Mouse (Mus musculus) testis, adult 2 months (tissue): ENCODE results near the gene Gm45062.

Experiments
- CTCF ChIP-seq: fragments of 200-500 bp; IDR thresholded peaks from 2 replicates; pipeline ENCODE4 v1.5.1; 2012; ENCODE audit warnings: low read depth, mild to moderate bottlenecking, inconsistent platforms, low read length, moderate library complexity; ENCODE audit not compliant: control insufficient read depth, insufficient read depth, insufficient replicate concordance
- POLR2A ChIP-seq: fragments of 200-500 bp; IDR thresholded peaks from 2 replicates; pipeline ENCODE4 v1.6.1; 2012; ENCODE audit warnings: low read depth, mild to moderate bottlenecking, inconsistent platforms, low read length, moderate library complexity; ENCODE audit not compliant: control insufficient read depth

- TF ChIP-seq POLR2A (no peak), CTCF (no peak)
These were observed 372.1 kb downstream of the Gm45062 start for GRCm38 (mm10) chr6:8631362-8631761.
